ENCODE assay signal across 29 mouse cellular contexts in the genomic region with DNA sequence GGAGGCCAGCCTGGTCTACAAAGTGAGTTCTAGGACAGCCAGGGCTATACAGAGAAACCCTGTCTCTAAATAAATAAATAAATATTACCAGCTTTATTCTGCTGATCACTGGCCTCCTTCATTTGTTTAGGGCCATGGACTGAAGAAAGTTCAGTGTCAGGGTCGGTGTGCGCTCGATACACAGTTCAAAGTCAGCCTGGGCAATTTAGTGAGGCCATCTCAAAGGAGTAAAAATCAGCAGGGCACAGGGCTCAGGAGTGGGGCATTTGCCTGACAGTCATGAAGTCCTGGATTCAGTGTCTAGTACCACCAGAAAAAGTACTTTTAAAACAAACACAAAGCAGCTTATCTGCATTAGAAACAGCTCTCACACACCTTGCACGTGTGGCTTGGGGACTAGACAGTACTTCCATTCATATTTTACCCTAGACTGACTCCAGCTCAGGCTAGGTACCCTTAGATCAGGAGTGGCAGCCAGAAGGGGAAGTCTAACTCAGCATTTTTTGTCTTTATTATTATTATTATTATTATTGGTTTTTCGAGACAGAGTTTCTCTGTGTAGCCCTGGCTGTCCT. TPM values are rescaled to one million over a fixed set of nuclear protein-coding genes. Genes with fewer than 3 reads are reported as not detected.
DNase-seq lines count a peak whose midpoint lies in the region; ATAC-seq and TF ChIP-seq lines count a peak whose summit lies in the region.
"Had no signal": no experiment of that assay in that cellular context is flagged by ENCODE, and none has a peak within 500 bp of the region (broad histone marks: within the 10 kb centered on the region; RNA-seq: fewer than 3 reads in every experiment).

No protein-coding gene starts in this region.

- peak; percentile 24 for DNase-seq in cerebellum, adult 9-11 months
- DNase-seq in cerebellum, postnatal 36 days: no peak
- DNase-seq in midbrain, embryonic 10.5 days (ENCODE audit: low spot score): no peak
- DNase-seq: adrenal gland, adult 2 months; adrenal gland, postnatal 14 days; B cell, adult 2 months; cerebellum, adult 11 months; cerebellum, adult 8-10 months; cerebellum, postnatal 25 days; embryo, embryonic 11 days; gastrocnemius, postnatal 10 days; gastrocnemius, postnatal 36 days; heart, postnatal 10 days; heart, postnatal 36 days had no signal

- TF ChIP-seq CTCF in small intestine, adult 2 months (IDR thresholded peaks at IDR 0.05; ENCODE audit: extremely low read depth, insufficient read length, insufficient replicate concordance, low read depth, low read length): no peak

- TF ChIP-seq POLR2A in small intestine, adult 2 months (IDR thresholded peaks at IDR 0.05; ENCODE audit: low read depth, low read length): no peak

- no peak overlapping the region for H3K9ac ChIP-seq in kidney, embryonic 15.5 days
- no peak overlapping the region for H3K9ac ChIP-seq in kidney, embryonic 16.5 days (replicated peaks; ENCODE audit: low read length)
- no peak overlapping the region for H3K9ac ChIP-seq in midbrain, embryonic 16.5 days (ENCODE audit: low read depth, low read length)
- H3K9ac ChIP-seq: forebrain, embryonic 12.5 days; forebrain, embryonic 15.5 days; heart, embryonic 12.5 days had no signal

- WGBS in kidney, embryonic 15.5 days: 83% methylated on average over 5 of the region's 5 CpGs
- 82% methylated on average over 5 of the region's 5 CpGs for WGBS in kidney, embryonic 16.5 days
- 80% methylated on average over 5 of the region's 5 CpGs for WGBS in midbrain, embryonic 10.5 days
- WGBS in midbrain, embryonic 16.5 days: 88% methylated on average over 5 of the region's 5 CpGs
- 47% methylated on average over 5 of the region's 5 CpGs for WGBS in small intestine, adult 2 months

- H3K4me3 ChIP-seq in kidney, embryonic 15.5 days (replicated peaks): no peak overlapping the region
- H3K4me3 ChIP-seq in kidney, embryonic 16.5 days (ENCODE audit: low read length): no peak overlapping the region
- H3K4me3 ChIP-seq in midbrain, embryonic 10.5 days: 0 out of 2 replicates have a peak overlapping the region, but pooled peaks have one; percentile 18
- no peak overlapping the region for H3K4me3 ChIP-seq in midbrain, embryonic 16.5 days (ENCODE audit: low read depth, low read length)
- no peak overlapping the region for H3K4me3 ChIP-seq in small intestine, adult 2 months (ENCODE audit: low read depth, low read length)
- H3K4me3 ChIP-seq: embryonic facial prominence, embryonic 13.5 days; erythroblast, embryonic 14.5 days; forebrain, embryonic 12.5 days; forebrain, embryonic 15.5 days; hindbrain, embryonic 10.5 days; hindbrain, embryonic 13.5 days had no signal

- peaks cover 58% of the 10 kb centered on the region for H3K4me1 ChIP-seq in kidney, embryonic 15.5 days
- peaks cover 51% of the 10 kb centered on the region for H3K4me1 ChIP-seq in kidney, embryonic 16.5 days (ENCODE audit: insufficient read depth, low read length)
- H3K4me1 ChIP-seq in midbrain, embryonic 10.5 days: peaks cover 76% of the 10 kb centered on the region
- H3K4me1 ChIP-seq in midbrain, embryonic 16.5 days (ENCODE audit: control insufficient read depth, insufficient read depth, low read length): peaks cover 21% of the 10 kb centered on the region
- H3K4me1 ChIP-seq in small intestine, adult 2 months (ENCODE audit: control insufficient read depth, insufficient read depth, insufficient read length, low read length): peaks cover 6% of the 10 kb centered on the region

- H3K36me3 ChIP-seq in kidney, embryonic 15.5 days: no peaks in the 10 kb centered on the region
- no peaks in the 10 kb centered on the region for H3K36me3 ChIP-seq in kidney, embryonic 16.5 days (ENCODE audit: insufficient read depth, low read length)
- no peaks in the 10 kb centered on the region for H3K36me3 ChIP-seq in midbrain, embryonic 10.5 days
- H3K36me3 ChIP-seq in midbrain, embryonic 16.5 days (ENCODE audit: control insufficient read depth, insufficient read depth, low read length): no peaks in the 10 kb centered on the region
- H3K36me3 ChIP-seq in small intestine, adult 2 months (ENCODE audit: control insufficient read depth, insufficient read depth, low read length): no peaks in the 10 kb centered on the region
- H3K36me3 ChIP-seq: embryonic facial prominence, embryonic 10.5 days; embryonic facial prominence, embryonic 13.5 days; forebrain, embryonic 12.5 days; forebrain, embryonic 15.5 days; heart, embryonic 12.5 days; heart, embryonic 15.5 days; hindbrain, embryonic 10.5 days; hindbrain, embryonic 13.5 days had no signal

- no peaks in the 10 kb centered on the region for H3K27me3 ChIP-seq in kidney, embryonic 15.5 days
- H3K27me3 ChIP-seq in kidney, embryonic 16.5 days (ENCODE audit: insufficient read depth, low read length): no peaks in the 10 kb centered on the region
- no peaks in the 10 kb centered on the region for H3K27me3 ChIP-seq in midbrain, embryonic 10.5 days (ENCODE audit: low read depth, poor library complexity, severe bottlenecking)
- no peaks in the 10 kb centered on the region for H3K27me3 ChIP-seq in midbrain, embryonic 16.5 days (ENCODE audit: control insufficient read depth, insufficient read depth, low read depth, low read length)
- H3K27me3 ChIP-seq in small intestine, adult 2 months (ENCODE audit: control insufficient read depth, insufficient read depth, low read length): no peaks in the 10 kb centered on the region
- H3K27me3 ChIP-seq: embryonic facial prominence, embryonic 13.5 days; forebrain, embryonic 12.5 days; forebrain, embryonic 15.5 days; heart, embryonic 12.5 days; heart, embryonic 15.5 days; hindbrain, embryonic 13.5 days had no signal

- 0 out of 2 replicates have a peak overlapping the region, but pooled peaks have one; percentile 14 for H3K27ac ChIP-seq in kidney, embryonic 15.5 days
- H3K27ac ChIP-seq in kidney, embryonic 16.5 days (ENCODE audit: low read length): no peak overlapping the region
- no peak overlapping the region for H3K27ac ChIP-seq in midbrain, embryonic 10.5 days (replicated peaks)
- H3K27ac ChIP-seq in midbrain, embryonic 16.5 days (ENCODE audit: low read length): no peak overlapping the region
- H3K27ac ChIP-seq in small intestine, adult 2 months (ENCODE audit: insufficient read depth, low read depth, low read length): peak overlapping the region; percentile 52
- H3K27ac ChIP-seq: embryonic facial prominence, embryonic 10.5 days; embryonic facial prominence, embryonic 13.5 days; forebrain, embryonic 12.5 days; forebrain, embryonic 15.5 days; hindbrain, embryonic 10.5 days; hindbrain, embryonic 13.5 days had no signal

- no peak for ATAC-seq in kidney, embryonic 15.5 days (replicated peaks; ENCODE audit: low FRiP score)
- no peak for ATAC-seq in kidney, embryonic 16.5 days (ENCODE audit: low FRiP score, low TSS enrichment)
- no peak for ATAC-seq in midbrain, embryonic 16.5 days
- ATAC-seq: forebrain, embryonic 15.5 days; hindbrain, embryonic 16.5 days had no signal

- no peaks in the 10 kb centered on the region for H3K9me3 ChIP-seq in kidney, embryonic 15.5 days (replicated peaks)
- no peaks in the 10 kb centered on the region for H3K9me3 ChIP-seq in kidney, embryonic 16.5 days (ENCODE audit: low read length)
- no peaks in the 10 kb centered on the region for H3K9me3 ChIP-seq in midbrain, embryonic 10.5 days (replicated peaks)
- H3K9me3 ChIP-seq in midbrain, embryonic 16.5 days (replicated peaks; ENCODE audit: control insufficient read depth, low read length, poor library complexity, severe bottlenecking): no peaks in the 10 kb centered on the region
- H3K9me3 ChIP-seq: embryonic facial prominence, embryonic 10.5 days; embryonic facial prominence, embryonic 13.5 days; forebrain, embryonic 12.5 days; forebrain, embryonic 15.5 days; G1E; heart, embryonic 12.5 days; heart, embryonic 15.5 days; hindbrain, embryonic 10.5 days; hindbrain, embryonic 13.5 days had no signal

- no peak overlapping the region for H3K4me2 ChIP-seq in kidney, embryonic 15.5 days
- H3K4me2 ChIP-seq in kidney, embryonic 16.5 days (replicated peaks; ENCODE audit: low read depth, low read length): no peak overlapping the region
- no peak overlapping the region for H3K4me2 ChIP-seq in midbrain, embryonic 16.5 days (ENCODE audit: low read length)
- H3K4me2 ChIP-seq: forebrain, embryonic 15.5 days had no signal

RNA-seq across cellular contexts. Expression of a gene that starts 4.6 kb away (rescaled TPM):
- polyA plus RNA-seq in kidney, embryonic 15.5 days (2015; fragmentation: Nextera tagmentation; extraction: Ambion mirVana): 25.1 and 25.8 TPM in 2 replicates
- 23.7 and 24.2 TPM in 2 replicates for polyA plus RNA-seq in kidney, embryonic 16.5 days (2015; fragmentation: Nextera tagmentation; extraction: Ambion mirVana)
- 22.9 and 24.3 TPM in 2 replicates for polyA plus RNA-seq in midbrain, embryonic 10.5 days (2016; fragmentation: Nextera tagmentation; extraction: Ambion mirVana)
- polyA plus RNA-seq in midbrain, embryonic 16.5 days (2015; fragmentation: Nextera tagmentation; extraction: Ambion mirVana): 29.2 and 33.2 TPM in 2 replicates
- 19.8 and 38.5 TPM in 2 replicates for polyA plus RNA-seq in small intestine, adult 2 months (2012; rRNA removed)

RNA-seq across cellular contexts. Expression of a gene that starts 14.0 kb away (rescaled TPM):
- 40.6 and 40.8 TPM in 2 replicates for polyA plus RNA-seq in kidney, embryonic 15.5 days (2015; fragmentation: Nextera tagmentation; extraction: Ambion mirVana)
- polyA plus RNA-seq in kidney, embryonic 16.5 days (2015; fragmentation: Nextera tagmentation; extraction: Ambion mirVana): 36.2 and 41.0 TPM in 2 replicates
- polyA plus RNA-seq in midbrain, embryonic 10.5 days (2016; fragmentation: Nextera tagmentation; extraction: Ambion mirVana): 49.0 and 55.7 TPM in 2 replicates
- polyA plus RNA-seq in midbrain, embryonic 16.5 days (2015; fragmentation: Nextera tagmentation; extraction: Ambion mirVana): 47.0 and 51.7 TPM in 2 replicates
- polyA plus RNA-seq in small intestine, adult 2 months (2012; rRNA removed): 11.7 and 22.0 TPM in 2 replicates

RNA-seq across cellular contexts. Expression of a gene that starts 15.6 kb away (rescaled TPM):
- polyA plus RNA-seq in kidney, embryonic 15.5 days (2015; fragmentation: Nextera tagmentation; extraction: Ambion mirVana): 2.0 and 2.3 TPM in 2 replicates
- 2.2 and 2.4 TPM in 2 replicates for polyA plus RNA-seq in kidney, embryonic 16.5 days (2015; fragmentation: Nextera tagmentation; extraction: Ambion mirVana)
- polyA plus RNA-seq in midbrain, embryonic 10.5 days (2016; fragmentation: Nextera tagmentation; extraction: Ambion mirVana): 1.4 TPM in 2 replicates
- 3.5 and 5.2 TPM in 2 replicates for polyA plus RNA-seq in midbrain, embryonic 16.5 days (2015; fragmentation: Nextera tagmentation; extraction: Ambion mirVana)
- polyA plus RNA-seq in small intestine, adult 2 months (2012; rRNA removed): 59.8 and 206 TPM in 2 replicates

RNA-seq across cellular contexts. Expression of a gene that starts 45.9 kb away (rescaled TPM):
- polyA plus RNA-seq in kidney, embryonic 15.5 days (2015; fragmentation: Nextera tagmentation; extraction: Ambion mirVana): 1.6 and 1.7 TPM in 2 replicates
- polyA plus RNA-seq in kidney, embryonic 16.5 days (2015; fragmentation: Nextera tagmentation; extraction: Ambion mirVana): 1.8 and 2.0 TPM in 2 replicates
- 1.3 TPM in 2 replicates for polyA plus RNA-seq in midbrain, embryonic 10.5 days (2016; fragmentation: Nextera tagmentation; extraction: Ambion mirVana)
- 9.6 and 10.6 TPM in 2 replicates for polyA plus RNA-seq in midbrain, embryonic 16.5 days (2015; fragmentation: Nextera tagmentation; extraction: Ambion mirVana)
- polyA plus RNA-seq in small intestine, adult 2 months (2012; rRNA removed): 11.4 and 47.6 TPM in 2 replicates
- polyA plus RNA-seq: erythroblast, embryonic 14.5 days had no signal

RNA-seq across cellular contexts. Expression of a gene that starts 50.3 kb away (rescaled TPM):
- polyA plus RNA-seq in kidney, embryonic 15.5 days (2015; fragmentation: Nextera tagmentation; extraction: Ambion mirVana): 21.7 and 26.9 TPM in 2 replicates
- polyA plus RNA-seq in kidney, embryonic 16.5 days (2015; fragmentation: Nextera tagmentation; extraction: Ambion mirVana): 24.4 and 25.9 TPM in 2 replicates
- polyA plus RNA-seq in midbrain, embryonic 10.5 days (2016; fragmentation: Nextera tagmentation; extraction: Ambion mirVana): 9.5 and 15.6 TPM in 2 replicates
- 139 and 149 TPM in 2 replicates for polyA plus RNA-seq in midbrain, embryonic 16.5 days (2015; fragmentation: Nextera tagmentation; extraction: Ambion mirVana)
- 46.5 and 128 TPM in 2 replicates for polyA plus RNA-seq in small intestine, adult 2 months (2012; rRNA removed)

Comparison
In these comparisons a context has a peak if more than half of its experiments do, and no peak if none do; other contexts are left out.
1. H3K27ac ChIP-seq: peak in kidney, embryonic 15.5 days (single experiment) and small intestine, adult 2 months (single experiment); none in kidney, embryonic 16.5 days (single experiment), midbrain, embryonic 10.5 days (single experiment) and midbrain, embryonic 16.5 days (single experiment).